Mouse (Mus musculus): Measurements from ENCODE around the gene Lrrc7.

The Lrrc7 gene

DNA sequence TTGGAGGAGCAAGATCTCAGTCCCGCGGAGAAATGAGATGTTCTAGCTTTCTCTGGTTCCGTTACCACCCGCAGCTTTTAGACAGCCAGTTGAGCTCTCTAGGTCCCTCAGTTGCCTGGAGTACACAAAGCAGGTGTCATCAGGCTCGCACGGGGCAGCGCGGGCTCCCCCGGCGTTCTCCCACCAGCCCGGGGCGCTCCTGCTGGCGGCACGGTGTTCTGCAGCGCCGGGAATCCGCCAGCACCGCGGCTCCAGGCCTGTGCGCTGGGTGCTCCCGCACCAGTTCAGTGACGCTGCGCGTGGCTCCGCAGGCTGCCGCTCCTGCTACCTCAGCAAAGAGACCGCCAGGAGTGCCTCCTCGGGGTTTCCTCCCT is at the start of gene Lrrc7:
Gene Lrrc7 (minus strand): TSS at position 235 of the 374 bp plus-strand sequence.
- DNase-seq (ENCODE audit: low read depth, low spot score) = no peak

DNA sequence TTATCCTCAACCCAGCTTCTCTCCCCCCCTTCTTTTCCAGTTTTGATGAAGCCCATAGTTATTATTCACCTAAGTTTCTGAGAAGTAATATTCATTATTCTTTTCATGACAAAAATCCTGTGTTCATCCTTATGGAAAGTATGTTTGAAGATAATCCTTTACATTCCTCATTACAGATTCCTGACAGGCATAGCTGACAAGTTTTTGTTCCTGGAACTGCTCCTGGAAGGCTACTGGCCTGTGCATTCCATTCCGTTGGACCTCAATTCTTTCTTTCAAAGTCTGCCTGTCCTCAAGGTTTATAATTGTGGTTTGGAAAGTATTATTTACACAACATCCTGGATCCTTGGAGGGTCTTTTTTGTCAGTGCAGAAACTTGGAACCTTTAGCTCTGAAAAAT is 45.0 kb upstream of the Lrrc7 start:
- peak; percentile 4 for DNase-seq (ENCODE audit: low read depth, low spot score)

DNA sequence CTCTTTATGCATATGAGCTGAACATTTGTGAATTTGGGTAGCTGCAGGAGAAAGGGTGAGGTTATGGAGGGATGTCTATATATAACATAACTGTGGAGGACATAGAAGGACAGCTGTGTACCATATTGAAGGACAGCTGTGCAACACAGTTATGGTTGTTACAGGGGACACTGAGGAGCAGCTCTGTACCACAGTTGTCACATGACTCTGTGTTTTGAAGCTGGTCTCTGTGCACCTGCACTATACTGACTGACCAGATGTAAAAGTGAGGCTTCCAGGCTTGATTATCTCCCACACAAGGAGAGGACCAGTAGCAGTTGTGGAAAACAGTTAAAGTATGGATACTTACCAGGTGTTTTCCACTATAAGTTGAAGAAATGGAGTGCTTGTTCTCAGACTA is 43.3 kb upstream of the Lrrc7 start:
- no peak for DNase-seq (ENCODE audit: low read depth, low spot score)

DNA sequence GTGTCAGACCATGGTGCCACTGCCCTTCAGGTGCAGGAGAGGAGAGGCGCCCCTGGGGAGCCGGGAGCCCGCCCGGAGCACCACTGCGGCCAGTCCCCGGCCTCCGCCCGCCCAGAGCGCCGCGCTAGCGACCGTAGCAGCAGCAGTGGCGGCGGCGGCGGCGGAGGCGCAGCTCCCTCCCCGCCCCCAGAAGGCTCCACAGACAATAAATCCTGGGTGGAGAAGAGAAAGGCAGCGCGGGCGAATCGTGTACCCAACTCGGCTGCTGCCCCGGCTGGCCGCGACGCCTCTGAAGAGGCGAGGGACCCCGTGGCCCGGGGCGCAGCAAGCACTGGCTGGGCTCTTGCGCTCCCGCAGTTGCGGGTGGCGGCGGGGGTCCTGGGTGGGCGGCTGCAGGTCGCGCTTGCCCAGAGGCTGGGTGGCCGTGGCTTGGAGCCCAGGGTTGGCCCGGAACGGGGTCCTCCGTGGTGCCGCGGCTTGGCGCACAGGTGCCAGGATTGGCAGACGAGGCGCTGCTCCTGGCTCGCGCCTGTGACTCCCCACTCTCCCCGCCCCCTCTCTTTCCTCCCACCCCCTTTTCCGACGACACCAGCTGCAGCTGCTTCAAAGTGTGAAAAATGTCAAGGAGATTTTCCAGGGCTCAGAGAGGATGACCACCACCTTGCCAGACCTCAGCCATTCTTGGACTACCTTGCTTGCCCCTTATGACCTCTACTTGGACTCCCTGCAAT is 600 bp downstream of the Lrrc7 start:
- DNase-seq (ENCODE audit: low read depth, low spot score) = no peak

DNA sequence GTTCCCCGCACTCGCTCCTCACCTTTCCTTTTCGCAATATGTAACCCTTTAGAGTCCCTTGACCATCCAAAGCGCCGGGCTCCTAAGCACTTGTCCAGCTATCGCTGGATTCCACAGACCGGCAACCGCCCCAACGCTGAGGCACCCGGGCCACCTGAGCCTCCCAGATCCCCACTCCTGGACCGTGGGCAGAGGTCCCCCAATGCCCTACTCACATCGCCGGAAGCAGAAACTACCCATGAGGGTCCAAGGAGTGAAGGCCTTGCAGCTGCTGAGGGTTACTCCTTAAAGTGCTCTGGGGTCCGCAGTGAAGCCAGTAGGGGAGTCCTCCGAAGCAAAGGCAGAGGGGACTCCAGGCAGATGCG is 1.1 kb downstream of the Lrrc7 start:
- DNase-seq (ENCODE audit: low read depth, low spot score) = no peak

DNA sequence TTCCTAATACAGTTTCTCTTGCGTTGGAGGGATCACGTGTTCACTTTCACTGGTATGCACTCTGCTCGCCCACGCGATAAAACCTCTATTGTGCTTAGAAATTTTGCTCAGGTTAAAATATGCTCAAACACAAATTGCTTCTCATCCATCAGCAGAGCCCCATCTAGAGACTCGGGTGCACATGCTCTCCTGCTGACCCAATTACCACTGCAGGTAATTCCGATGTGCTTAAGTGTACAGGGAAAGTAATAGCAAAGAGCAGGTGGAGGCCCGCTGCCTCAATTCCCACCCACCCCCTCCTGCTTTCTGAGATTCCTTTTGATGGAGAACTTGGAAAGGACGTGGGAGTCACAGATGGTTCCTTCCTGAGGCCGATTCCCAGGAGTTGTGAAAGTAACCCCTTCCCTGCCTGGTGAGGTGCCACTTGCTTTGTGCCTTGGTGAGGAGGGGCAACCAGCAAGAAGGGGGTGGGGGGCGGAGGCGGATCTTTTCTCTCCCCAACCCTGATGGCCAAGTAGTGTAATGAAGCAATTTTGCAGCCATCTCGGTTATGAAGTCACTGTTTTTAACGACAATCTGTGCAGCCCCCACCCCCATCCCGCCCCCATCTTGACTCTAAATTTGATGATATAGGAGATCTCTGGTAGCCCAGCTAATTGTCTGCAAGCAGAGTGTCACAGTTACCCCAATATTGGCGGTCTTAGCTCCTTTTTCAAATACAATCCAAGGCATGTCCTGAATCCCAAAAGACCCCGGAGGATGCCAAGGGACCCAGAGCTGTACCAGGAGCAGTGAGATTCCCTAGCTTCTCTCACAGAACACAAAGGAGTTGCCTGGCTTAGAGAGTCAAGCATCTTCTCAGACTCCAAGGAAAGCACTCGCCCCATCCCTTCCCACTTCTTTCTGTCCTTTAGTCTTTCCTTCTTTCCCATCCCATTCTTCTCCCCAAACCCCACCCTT is 2.0 kb downstream of the Lrrc7 start:
- peak; percentile 17 for DNase-seq (ENCODE audit: low read depth, low spot score)

DNA sequence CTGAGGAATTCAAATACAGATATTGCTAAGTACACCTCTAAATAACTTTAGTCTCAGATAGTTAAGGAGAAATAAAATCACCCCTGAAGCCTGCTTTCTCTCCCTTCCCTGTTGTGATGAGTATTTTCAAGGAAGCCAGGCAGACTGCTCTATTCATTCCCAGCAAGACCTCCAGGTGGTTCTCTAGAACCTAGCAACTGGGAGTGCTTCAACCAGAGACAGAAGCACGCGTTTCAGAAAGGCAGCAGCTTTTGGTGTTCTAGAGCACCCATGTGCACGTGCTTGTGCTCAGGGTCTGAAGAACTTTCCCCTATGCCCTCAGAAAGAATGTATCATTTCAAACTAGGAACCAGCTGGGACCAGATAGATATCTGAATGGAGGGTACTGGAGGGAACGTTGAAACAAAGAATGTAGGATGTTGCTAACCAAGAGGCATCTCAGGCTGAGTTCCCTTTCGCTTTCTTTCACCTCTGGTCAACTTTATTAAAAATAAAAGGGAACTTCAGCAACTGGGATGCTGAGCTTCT is 2.8 kb downstream of the Lrrc7 start:
- no peak for DNase-seq (ENCODE audit: low read depth, low spot score)

DNA sequence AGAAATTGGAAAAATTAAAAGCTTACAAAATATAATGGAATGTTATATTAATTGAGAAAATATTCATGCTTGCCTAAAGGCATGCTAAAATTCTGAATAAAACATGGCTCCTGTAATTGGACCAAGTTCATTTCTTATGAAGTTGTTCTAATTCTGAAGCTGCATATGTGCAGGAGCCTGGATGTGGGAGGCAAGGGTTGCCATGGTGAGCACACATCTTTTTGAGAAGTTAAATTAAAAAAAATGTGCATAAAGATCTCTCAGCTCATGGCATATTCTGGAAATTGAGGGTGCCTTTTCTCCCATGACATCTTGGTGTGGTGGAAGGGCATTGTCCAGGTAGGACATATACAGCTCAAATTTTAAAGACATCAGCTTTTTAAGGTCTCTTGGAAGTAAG is 3.4 kb downstream of the Lrrc7 start:
- no peak for DNase-seq (ENCODE audit: low read depth, low spot score)

DNA sequence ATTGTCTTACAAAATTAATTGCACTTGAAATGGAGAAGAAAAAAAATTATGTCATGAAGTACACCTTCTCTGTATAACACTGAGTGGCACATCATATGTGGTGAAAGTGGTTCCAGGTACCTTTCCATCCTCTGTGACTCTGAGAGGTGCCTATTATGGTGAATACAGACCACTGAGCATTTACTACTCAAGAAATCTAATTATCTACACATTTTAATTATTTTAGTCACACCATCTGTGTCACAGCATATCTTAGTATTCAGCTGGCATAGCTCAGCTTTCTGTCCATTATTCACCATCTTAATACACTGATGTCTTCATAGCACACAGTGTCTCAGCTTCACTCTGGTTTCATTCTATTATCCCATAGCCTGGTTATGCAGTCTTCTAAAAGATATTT is 7.7 kb downstream of the Lrrc7 start:
- DNase-seq (ENCODE audit: low read depth, low spot score) = no peak

DNA sequence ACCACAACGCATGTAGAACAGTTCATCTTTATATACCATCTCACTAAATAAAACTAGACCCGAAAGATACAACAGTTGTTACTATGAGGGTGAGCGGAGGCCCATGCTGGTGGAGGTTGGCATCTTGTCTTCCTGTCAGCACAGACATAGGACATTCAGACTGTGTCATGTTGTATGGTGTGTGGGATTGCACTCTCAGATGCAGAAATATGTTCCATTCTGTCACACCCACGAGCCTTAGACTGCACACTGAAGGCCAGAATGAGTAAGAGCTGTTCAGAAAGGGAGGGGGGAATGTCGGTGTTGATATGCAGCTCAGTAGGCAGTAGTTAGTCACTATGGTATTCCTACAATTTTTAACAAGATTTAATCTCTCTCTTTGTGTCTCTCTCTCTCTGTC is 9.9 kb downstream of the Lrrc7 start:
- DNase-seq (ENCODE audit: low read depth, low spot score) = peak; percentile 31

DNA sequence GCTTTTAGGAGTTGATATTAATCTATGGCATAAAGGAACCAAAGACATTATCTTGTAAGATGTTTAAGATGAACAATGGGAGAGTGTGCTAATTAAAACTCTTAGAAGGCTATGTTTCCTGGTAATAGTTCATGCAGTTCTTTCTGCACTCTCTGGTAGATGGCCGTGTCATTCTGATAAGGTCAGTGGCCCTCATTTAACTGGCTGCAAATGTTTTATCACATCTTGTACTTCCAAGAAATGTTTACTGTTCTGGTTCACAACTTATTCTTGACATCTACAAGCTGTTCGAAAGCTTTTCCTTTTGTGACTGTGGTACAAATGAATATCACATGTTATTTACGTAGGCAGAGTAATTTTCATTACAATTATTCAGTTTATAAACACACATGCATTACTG is 18.5 kb downstream of the Lrrc7 start:
- DNase-seq (ENCODE audit: low read depth, low spot score) = no peak

DNA sequence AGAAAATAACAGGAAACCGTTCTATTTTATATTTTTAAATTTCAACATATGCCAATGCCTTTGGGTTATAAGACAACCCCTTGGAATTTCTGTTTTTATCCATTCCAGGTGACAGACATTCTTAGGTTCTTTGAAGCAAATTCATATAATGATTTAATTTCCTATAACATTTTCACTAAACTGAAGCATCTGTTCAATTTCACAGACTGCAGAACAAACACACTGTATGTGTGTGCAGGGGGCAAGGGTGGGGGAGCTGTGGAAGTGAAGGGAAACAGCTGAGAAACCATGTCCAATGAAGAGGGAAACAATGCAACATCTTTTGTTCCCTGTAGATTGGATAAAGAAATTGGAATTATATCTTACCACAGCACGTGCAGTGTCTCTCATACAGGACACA is 29.2 kb downstream of the Lrrc7 start:
- no peak for DNase-seq (ENCODE audit: low read depth, low spot score)

DNA sequence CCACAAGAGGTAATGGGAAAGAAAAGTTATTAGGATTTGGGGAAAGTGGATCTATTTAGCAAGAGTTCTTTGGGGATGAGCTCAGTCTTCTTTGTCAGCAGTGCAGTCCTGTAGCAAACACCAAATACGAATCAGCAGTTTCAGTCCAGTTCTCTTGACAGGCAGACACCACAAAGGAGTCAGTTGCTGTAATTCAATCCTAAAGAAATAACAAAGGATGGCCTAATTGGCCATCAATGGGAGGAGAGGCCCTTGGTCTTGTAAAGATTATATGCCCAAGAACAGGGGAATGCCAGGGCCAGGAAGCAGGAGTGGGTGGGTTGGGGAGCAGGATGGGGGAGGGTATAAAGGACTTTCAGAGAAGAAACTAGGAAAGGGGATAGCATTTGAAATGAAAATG is 33.5 kb downstream of the Lrrc7 start:
- DNase-seq (ENCODE audit: low read depth, low spot score) = no peak

DNA sequence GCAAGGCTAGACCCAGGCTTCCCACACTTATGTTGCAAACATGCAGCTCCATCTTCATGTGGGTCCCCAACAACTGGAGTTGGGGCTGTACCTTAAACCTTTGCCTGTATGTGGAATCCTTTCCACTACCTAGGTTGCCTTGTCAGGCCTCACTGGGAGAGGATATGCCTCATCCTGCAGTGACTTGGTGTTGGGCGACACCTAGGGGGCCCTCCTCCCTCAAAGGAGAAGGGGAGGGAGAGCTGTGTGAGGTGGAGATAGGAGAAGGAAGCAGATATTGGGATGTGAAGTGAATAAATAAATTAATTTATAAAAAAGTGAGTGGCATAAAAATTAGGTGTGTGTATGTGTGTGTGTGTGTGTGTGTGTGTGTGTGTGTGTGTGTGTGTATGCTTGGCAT is 68.3 kb downstream of the Lrrc7 start:
- no peak for DNase-seq (ENCODE audit: low read depth, low spot score)

DNA sequence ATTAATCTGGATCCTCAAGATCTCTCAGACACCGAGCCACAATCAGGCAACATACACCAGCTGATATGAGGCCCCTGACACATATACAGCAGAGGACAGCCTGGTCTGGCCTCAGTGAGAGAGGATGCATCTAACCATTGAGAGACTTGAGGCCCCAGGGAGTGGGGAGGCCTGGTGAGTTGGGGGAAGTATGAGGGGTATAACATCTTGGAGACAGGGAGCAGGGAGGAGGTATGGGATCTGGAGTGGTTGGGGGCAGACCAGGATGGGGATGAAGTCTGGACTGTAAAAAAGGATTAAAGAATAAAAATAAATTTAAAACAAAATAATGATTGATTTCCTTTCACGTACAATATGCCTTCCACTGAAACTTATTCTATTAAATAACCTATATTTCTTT is 82.3 kb downstream of the Lrrc7 start:
- DNase-seq (ENCODE audit: low read depth, low spot score) = no peak

DNA sequence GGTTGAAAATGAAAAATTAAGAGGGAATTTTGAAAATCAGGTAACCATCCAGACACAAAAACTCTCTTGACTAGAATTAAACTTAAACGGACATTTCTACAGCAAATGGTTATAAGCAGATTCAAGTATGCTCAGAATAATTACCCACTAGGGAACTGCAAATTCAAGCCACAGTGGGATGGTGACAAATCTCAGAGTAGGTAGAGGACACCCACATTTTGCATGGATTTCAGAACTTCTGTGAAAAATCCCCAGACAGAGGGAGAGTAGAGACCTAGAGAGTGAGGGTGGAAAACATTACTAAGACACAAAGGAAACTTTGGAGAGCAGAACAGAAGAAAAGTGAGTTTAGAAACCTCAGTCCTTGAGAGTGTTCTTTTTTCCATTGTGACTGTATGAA is 161.4 kb downstream of the Lrrc7 start:
- DNase-seq (ENCODE audit: low read depth, low spot score) = no peak

DNA sequence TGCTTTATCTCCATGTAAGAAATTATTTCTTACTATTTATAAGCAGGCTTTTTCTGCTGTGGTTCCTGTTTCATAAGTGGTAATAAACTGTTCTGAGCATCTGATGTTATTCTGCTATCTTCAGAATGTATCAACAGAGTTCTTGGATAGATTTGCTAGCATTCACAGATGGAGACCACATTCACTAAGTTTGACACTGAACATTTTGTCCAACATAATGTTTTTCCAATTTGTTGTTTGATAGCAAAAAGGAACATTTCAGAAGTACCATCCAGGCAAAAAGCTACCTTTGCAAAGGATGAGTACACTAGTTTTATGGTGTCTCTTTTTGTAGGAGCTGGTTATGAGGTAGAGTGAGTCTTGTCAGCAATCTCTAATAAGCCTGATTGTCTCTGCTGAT is 170.5 kb downstream of the Lrrc7 start:
- no peak for DNase-seq (ENCODE audit: low read depth, low spot score)

DNA sequence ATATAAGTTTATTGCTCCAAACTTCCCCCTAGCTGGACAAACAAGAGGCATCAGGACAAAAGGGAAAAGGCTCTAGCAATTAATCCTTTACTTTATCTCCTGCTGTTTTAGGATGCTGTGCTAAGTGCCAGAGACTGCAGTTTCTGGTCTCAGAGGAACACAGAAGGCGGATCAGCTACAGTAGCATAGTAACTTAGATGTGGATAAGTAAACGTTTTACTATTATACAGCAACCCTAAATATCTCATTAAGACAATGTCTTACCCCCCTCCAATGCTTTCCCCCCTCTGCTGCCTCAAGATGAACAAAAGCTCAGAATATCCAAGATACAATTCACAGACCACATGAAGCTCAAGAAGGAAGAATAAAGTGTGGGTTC is 174.0 kb downstream of the Lrrc7 start:
- DNase-seq (ENCODE audit: low read depth, low spot score) = no peak

DNA sequence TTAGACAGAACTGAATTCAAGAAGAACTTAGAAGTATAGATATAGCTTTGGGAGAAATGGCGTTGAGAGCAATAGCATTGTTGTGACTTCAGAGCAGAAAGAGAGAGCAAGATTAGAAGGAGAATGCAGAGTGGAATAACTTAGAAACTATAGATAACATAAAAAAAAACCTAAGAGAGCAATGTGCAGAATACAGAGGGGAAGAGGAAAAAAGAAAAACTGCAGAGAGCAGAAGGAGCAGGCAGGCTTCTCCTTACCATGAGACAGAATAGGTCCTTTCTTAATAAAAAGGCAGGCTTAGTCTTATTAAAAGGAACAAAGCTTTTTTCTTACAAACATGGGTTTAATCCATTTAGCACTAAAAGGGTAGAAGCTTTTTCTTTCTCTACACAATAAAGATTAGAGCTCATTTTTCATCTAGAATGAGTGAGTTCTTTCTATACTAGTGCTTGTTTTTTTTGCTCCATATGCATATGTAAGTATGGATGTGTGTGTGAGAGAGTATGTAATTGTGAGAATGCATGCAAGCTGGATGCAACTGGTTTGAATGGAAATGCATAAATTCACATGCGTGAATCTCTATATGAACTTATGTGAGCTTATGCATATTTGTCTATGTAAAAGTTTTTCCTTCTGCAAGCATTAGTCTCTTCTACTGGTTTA is 174.5 kb downstream of the Lrrc7 start:
- no peak for DNase-seq (ENCODE audit: low read depth, low spot score)

DNA sequence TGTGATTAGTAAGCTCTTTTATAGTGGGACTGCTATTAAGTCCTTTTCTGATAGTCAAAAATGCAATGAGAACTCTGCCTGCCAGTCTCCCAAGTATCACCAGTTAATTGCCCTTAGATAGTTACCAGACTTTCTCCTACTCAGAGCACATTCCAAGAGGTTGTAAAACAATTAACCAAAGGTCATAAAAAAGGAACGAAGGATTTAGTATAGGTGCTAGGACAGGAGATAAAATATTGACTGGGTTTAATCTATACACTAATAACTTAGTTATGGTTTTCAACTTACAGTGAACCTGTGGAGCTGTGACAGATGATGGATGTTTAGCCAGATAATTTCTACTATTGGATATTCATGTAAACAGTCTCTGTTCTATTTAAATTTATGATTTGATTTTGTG is 175.2 kb downstream of the Lrrc7 start:
- DNase-seq (ENCODE audit: low read depth, low spot score) = no peak

DNA sequence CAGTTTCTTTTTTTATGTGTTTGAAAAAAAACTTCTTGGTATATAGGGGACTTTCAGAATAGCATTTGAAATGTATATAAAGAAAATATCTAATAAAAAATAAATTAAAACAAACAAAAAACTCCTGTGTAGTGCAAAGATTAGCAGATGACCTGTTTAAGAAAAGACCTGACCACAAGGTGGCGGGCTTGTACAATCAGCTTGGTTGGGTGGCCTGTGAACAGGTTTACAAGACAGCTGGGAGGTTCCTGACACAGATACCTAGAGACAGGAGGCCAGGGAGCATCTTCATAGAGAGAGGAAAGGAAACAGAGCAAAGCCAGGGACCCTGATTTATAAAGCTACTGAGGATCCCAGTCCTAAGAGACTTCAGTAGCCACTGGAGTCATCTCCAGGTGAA is 186.1 kb downstream of the Lrrc7 start:
- DNase-seq (ENCODE audit: low read depth, low spot score) = peak; percentile 71

DNA sequence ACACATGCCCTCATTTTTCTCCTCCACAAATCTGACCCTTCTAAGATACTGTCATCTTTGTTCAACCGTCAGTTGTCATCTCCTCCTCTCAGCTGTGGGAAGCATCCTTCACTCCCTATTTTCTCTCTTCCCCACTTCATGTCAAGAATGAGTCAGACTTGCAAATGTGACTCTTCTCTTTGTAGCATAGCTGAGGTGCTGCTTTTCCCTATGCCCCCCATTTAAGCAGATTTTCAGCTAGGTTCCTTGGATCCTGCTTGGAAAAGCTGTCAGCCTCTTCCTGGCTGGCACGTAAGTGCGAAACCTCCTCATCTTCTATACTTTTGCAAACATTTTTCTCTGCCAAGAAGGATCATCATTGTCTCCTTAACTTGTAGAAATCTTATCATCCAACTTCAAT is 192.9 kb downstream of the Lrrc7 start:
- DNase-seq (ENCODE audit: low read depth, low spot score) = no peak
